Comparison of ENCODE assay signal across 1 mouse cellular context in genomic region chr4:130296243-130296965, GRCm38 (mm10).
A peak's percentile ranks its signal among the peaks of the same experiment; 100 is the strongest.
TF ChIP-seq lines count a peak whose summit lies in the region.

No protein-coding gene starts in this region.

TF ChIP-seq in MEL, 35 proteins besides CTCF, POLR2A, EP300 and RAD21 (continued from another document):
- TF ChIP-seq KAT2A (conservative IDR thresholded peaks at IDR 0.05; ENCODE audit: low read depth, low read length) (no peak), TAL1 (IDR thresholded peaks at IDR 0.05; ENCODE audit: low read length) (peak; percentile 29; the same call in 1 of the 2 replicates), BHLHE40 (IDR thresholded peaks at IDR 0.05; ENCODE audit: borderline replicate concordance, low read depth, low read length) (no peak; the same call in 1 of the 2 replicates), MXI1 (IDR thresholded peaks at IDR 0.05; ENCODE audit: low read depth, low read length) (peak; percentile 32; the same call in 1 of the 2 replicates), MAX (IDR thresholded peaks at IDR 0.05; ENCODE audit: low read length) (no peak), SIN3A (IDR thresholded peaks at IDR 0.05; ENCODE audit: low read length) (peak; percentile 48; the same call in 1 of the 2 replicates), ETS1 (IDR thresholded peaks at IDR 0.05; ENCODE audit: low read depth, low read length) (peak; percentile 80), RCOR1 (IDR thresholded peaks at IDR 0.05; ENCODE audit: low read depth, low read length) (peak; percentile 31; the same call in 1 of the 2 replicates), NELFE (IDR thresholded peaks at IDR 0.05; ENCODE audit: low read depth, low read length) (no peak; the same call in 1 of the 2 replicates), MAFK (IDR thresholded peaks at IDR 0.05; ENCODE audit: borderline replicate concordance, low read depth, low read length) (no peak; the same call in 1 of the 2 replicates), USF1 (IDR thresholded peaks at IDR 0.05; ENCODE audit: low read depth, low read length) (peak; percentile 72), TBP (IDR thresholded peaks at IDR 0.05; ENCODE audit: low read depth, low read length) (peak; percentile 61)
TF ChIP-seq in MEL: peak in this region for 10.
